Mouse (Mus musculus) liver, embryonic 11.5 days (tissue): ENCODE data around the gene Csrp2. TPM values are rescaled to one million over a fixed set of nuclear protein-coding genes. Genes with fewer than 3 reads are reported as not detected.

Experiments used
- ATAC-seq: fragments of 200-750 bp; cut with Nextera tagmentation; replicated peaks from 2 replicates; pipeline ENCODE4 v1.8.0; 2017; ENCODE audit warnings: moderate number of reproducible peaks, mild to moderate bottlenecking, moderate TSS enrichment, moderate library complexity; ENCODE audit not compliant: low FRiP score
- DNase-seq: peaks from one replicate; pipeline ENCODE4 v3.0.0-alpha.2; 2017; ENCODE audit warnings: low spot score
- H3K27ac ChIP-seq: fragments of 300-500 bp; sonication (generic); 2 replicates; pipeline ENCODE4 v1.5.1; 2014; ENCODE audit warnings: mild to moderate bottlenecking, low read depth, low read length, control low read depth
- H3K27me3 ChIP-seq: fragments of 300-500 bp; sonication (generic); replicated peaks from 2 replicates; pipeline ENCODE4 v1.6.1; 2014; ENCODE audit warnings: low read length, mixed read lengths; ENCODE audit not compliant: control insufficient read depth, insufficient read depth
- H3K36me3 ChIP-seq: fragments of 300-500 bp; sonication (generic); 2 replicates; pipeline ENCODE4 v1.6.1; 2014; ENCODE audit warnings: mild to moderate bottlenecking, low read length, moderate library complexity, mixed read lengths; ENCODE audit not compliant: control insufficient read depth, insufficient read depth
- H3K4me1 ChIP-seq: fragments of 300-500 bp; sonication (generic); replicated peaks from 2 replicates; pipeline ENCODE4 v1.6.1; 2014; ENCODE audit warnings: low read length, mixed read lengths; ENCODE audit not compliant: control insufficient read depth, insufficient read depth
- H3K4me2 ChIP-seq: fragments of 300-500 bp; sonication (generic); 2 replicates; pipeline ENCODE4 v1.6.1; 2014; ENCODE audit warnings: mild to moderate bottlenecking, control low read depth, moderate library complexity
- H3K4me3 ChIP-seq: fragments of 300-500 bp; sonication (generic); 2 replicates; pipeline ENCODE4 v1.5.1; 2014; ENCODE audit warnings: low read depth, low read length, control low read depth
- H3K9ac ChIP-seq: fragments of 300-500 bp; sonication (generic); 2 replicates; pipeline ENCODE4 v1.6.1; 2014; ENCODE audit warnings: low read depth, low read length, control low read depth
- H3K9me3 ChIP-seq: fragments of 300-500 bp; sonication (generic); 2 replicates; pipeline ENCODE4 v1.6.1; 2016; ENCODE audit warnings: low read length, inconsistent platforms, mixed read lengths; ENCODE audit not compliant: control insufficient read depth
- WGBS: fragments of 180-500 bp; shearing (Covaris S2); extraction: QIAGEN DNeasy Blood & Tissue Kit; methylation state at CpG from one replicate; pipeline ENCODE4 v1.1.7; 2014; 5-methylcytosine and 5-hydroxymethylcytosine counted together
- polyA plus RNA-seq: library from polyadenylated mRNA; unstranded; fragments of >200 nt; fragmentation: Nextera tagmentation; extraction: Ambion mirVana; gene quantifications from 2 replicates; pipeline ENCODE4 v1.2.1, GENCODE M21; 2014

Csrp2 gene
- polyA plus RNA-seq, 1 experiment from 2014 or later = 72.4 TPM

DNA sequence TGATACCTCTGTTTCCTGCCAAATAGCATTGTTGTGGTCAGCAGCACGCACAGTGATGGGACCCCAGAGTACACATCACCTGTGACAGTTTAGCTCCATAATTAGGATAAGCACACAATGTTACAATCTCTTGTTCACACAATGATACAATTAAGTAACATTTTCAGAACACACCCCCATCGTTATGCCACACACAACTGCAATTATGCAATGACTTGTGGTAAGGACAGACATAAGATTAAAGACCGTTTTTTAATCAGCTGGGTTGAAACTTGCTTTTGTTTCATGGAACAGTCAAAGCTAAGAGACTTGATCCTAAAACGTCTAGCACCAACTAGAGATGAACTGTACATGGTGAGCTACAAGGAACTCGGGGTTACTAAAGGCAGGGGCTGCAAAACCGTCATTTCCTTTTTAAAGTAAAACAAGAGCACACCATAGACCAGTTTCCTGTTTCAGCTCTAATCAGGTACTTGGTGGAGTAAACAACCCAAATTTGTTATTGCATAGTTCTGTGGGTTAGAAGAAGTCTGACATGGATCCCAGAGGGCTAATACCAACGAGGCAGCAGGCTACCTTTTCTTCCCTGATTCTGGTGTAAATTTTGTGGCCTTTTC lies 28.8 kb upstream of the Csrp2 start:
- H3K27me3 ChIP-seq = no peaks in the 10 kb centered on the region
- no peak overlapping the region for H3K4me2 ChIP-seq
- no peaks in the 10 kb centered on the region for H3K4me1 ChIP-seq
- no peak overlapping the region for H3K4me3 ChIP-seq
- no peak overlapping the region for H3K27ac ChIP-seq
- H3K36me3 ChIP-seq = no peaks in the 10 kb centered on the region
- H3K9me3 ChIP-seq = no peaks in the 10 kb centered on the region
- no peak for DNase-seq
- no peak overlapping the region for H3K9ac ChIP-seq
- 48% methylated on average over 7 of the region's 7 CpGs for WGBS
- no peak for ATAC-seq

DNA sequence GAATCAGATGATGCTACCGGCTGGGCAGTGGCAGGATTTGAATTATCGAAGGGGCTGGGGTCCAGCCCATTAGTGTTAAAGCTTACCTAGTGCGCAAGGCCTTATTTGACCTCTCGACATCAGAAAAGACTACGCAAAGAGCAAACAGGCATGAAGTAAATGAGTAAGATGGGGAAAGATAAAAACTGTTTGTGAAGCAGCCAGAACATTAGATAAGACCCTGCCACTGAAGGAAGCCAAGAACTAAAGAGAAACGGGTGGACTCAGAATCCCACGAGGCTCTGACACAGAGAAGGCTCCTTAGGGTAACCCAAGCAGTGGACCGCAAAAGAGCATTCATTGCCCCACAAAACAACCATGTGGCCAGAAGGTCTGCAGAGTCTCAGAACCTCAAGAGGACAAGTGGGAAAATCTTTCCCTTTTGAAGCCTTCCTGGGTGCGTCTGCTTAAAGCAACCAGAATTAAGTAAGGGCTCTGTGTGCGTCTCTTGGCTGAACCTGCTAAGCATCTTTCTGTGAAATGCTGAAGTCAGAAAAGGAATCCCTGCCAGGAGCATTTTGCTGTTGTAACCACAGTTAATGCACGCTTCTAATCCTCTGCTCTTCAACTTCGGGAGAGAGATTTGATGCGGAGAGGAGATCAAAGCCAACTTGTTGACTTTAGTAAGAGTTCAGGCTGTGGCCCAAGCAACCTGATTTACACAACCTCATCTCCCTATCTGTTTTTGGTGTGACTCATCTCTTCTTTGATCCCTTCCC lies 19.7 kb upstream of the Csrp2 start:
- Histone ChIP-seq H3K9ac (no peak overlapping the region), H3K36me3 (no peaks in the 10 kb centered on the region), H3K4me2 (no peak overlapping the region), H3K4me1 (peaks cover 3% of the 10 kb centered on the region; the same call in 1 of the 2 replicates), H3K27ac (no peak overlapping the region), H3K4me3 (no peak overlapping the region), H3K9me3 (no peaks in the 10 kb centered on the region), H3K27me3 (no peaks in the 10 kb centered on the region)
- ATAC-seq = no peak
- no peak for DNase-seq
- 55% methylated on average over 13 of the region's 13 CpGs for WGBS

DNA sequence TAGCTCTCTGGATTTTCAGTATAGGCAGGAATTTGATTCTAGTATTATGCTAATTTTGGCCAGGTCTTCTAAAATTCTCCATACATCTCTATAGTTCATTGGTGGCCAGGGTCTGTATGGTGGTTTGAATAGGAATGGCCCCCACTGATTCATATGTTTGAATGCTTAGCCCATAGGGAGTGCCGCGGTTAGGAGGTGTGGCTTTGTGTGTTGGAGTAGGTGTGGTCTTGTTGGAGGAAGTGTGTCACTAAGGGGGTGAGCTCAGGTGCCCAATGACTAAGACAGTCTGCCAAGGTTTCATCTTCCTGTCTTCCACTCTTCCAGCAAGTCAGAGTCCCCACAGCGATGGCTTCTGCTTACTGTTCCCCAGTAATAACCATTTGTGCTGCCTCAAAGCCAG lies 15.7 kb upstream of the Csrp2 start:
- Histone ChIP-seq H3K4me3 (no peak overlapping the region), H3K4me2 (no peak overlapping the region), H3K27ac (no peak overlapping the region), H3K27me3 (no peaks in the 10 kb centered on the region), H3K4me1 (peaks cover 3% of the 10 kb centered on the region; the same call in 1 of the 2 replicates), H3K9me3 (no peaks in the 10 kb centered on the region), H3K36me3 (no peaks in the 10 kb centered on the region), H3K9ac (no peak overlapping the region)
- no peak for ATAC-seq
- DNase-seq = no peak
- 92% methylated on average over 3 of the region's 3 CpGs for WGBS

DNA sequence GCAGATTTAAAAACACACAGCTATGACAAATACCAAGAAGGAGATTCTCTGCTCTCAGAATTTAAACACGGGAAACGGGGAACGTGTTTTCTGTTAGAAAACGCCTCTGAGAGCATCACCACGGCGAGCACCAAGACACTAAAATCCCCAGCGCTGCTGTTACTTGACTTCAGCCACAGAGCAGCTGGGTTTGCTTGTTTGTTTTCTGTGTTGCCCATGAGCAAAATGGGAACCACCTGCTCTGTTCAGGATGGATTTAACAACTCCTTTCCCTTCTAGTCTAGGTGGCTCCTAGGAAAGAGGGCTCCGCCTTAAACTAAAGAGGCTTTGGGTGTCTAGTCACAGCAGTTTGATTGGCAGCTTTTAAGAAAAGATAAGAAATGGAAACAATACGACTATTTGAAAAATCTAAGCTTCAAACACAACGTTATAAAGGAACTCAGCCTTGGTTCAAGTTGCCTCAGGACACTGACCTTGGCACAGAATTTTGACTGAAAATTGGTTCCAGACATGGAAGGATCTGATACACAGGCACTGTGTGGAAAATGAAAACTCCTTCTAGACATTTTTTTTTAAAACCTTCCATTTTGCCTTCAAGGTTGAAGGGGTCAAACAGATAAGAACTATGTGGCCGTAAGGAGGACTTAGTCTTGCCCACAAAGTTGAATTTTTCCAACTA lies 2.8 kb upstream of the Csrp2 start:
- H3K27me3 ChIP-seq = no peaks in the 10 kb centered on the region
- no peak overlapping the region for H3K4me2 ChIP-seq
- H3K9me3 ChIP-seq = peaks cover 2% of the 10 kb centered on the region; the same call in 1 of the 2 replicates
- WGBS = 75% methylated on average over 11 of the region's 11 CpGs
- no peak for DNase-seq
- no peak overlapping the region for H3K4me3 ChIP-seq
- no peaks in the 10 kb centered on the region for H3K36me3 ChIP-seq
- H3K4me1 ChIP-seq = peaks cover 4% of the 10 kb centered on the region
- no peak overlapping the region for H3K9ac ChIP-seq
- no peak for ATAC-seq
- H3K27ac ChIP-seq = no peak overlapping the region

DNA sequence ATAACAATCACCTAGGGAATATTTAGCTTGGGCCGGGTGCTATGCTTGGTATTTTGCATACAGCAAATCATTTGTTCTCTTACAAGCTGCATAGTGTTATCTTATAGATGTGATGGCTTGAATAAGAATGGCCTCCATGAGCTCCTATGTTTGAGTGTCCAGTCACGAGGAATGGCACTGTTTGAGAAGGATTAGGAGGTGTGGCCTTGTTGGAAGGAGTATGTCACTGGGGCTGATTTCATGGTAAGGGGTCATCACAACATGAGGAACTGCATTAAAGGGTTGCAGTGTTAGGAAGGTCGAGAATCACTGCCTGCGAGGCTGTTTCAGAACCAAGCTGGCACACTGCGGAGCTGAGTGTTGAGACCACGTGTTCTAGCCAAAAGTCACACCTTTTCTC lies 2.1 kb upstream of the Csrp2 start:
- Histone ChIP-seq H3K27me3 (no peaks in the 10 kb centered on the region), H3K4me1 (peaks cover 9% of the 10 kb centered on the region), H3K9ac (no peak overlapping the region), H3K36me3 (no peaks in the 10 kb centered on the region), H3K27ac (no peak overlapping the region), H3K9me3 (peaks cover 2% of the 10 kb centered on the region; the same call in 1 of the 2 replicates), H3K4me2 (no peak overlapping the region), H3K4me3 (no peak overlapping the region)
- no peak for ATAC-seq
- WGBS = 91% methylated on average over 6 of the region's 6 CpGs
- DNase-seq = no peak

DNA sequence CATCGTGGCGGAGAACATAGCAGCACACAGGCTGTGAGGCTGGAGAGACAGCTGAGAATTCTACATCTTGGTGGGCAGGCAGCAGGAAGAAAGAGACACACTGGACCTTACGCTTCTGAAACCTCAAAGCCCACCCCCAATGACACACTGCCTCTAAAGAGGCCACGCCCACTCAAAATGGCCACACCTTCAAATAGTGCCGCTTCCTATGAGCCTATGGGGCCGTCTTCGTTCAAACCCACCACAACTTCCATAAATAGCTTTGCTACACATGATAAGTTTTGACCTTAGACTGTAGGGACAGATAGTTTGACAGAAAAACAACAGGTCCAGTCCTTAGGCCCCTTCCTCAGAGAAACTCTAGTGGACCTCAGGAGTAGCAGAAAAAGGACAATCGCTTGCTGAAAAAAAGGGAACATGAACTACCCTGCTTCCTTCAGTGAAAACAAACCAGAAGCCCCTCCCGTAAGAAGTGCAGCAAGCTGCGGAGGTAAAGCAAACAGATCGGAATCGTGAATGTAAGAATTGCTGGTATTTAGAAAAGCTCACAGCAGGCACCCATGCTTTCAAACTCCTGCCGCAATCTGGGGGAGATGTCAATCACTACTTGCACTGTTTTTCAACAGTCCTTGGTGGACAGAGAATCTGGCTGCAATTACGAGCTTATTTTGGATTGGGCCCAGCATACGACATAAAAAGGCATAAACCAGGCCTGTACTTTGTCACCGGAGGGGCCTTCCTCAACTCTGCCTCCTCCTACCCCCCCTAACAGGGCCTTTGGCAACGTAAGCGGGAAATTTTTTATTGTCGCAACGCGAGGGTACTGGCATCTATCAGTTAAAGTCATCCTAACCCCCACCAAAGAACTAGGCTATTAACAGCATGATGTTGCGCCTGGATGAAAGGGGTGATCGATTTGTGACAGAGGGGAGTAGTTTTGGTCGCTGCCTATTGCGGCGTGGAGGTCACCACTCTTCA lies 886 bp upstream of the Csrp2 start:
- 19% methylated on average over 26 of the region's 26 CpGs for WGBS

DNA sequence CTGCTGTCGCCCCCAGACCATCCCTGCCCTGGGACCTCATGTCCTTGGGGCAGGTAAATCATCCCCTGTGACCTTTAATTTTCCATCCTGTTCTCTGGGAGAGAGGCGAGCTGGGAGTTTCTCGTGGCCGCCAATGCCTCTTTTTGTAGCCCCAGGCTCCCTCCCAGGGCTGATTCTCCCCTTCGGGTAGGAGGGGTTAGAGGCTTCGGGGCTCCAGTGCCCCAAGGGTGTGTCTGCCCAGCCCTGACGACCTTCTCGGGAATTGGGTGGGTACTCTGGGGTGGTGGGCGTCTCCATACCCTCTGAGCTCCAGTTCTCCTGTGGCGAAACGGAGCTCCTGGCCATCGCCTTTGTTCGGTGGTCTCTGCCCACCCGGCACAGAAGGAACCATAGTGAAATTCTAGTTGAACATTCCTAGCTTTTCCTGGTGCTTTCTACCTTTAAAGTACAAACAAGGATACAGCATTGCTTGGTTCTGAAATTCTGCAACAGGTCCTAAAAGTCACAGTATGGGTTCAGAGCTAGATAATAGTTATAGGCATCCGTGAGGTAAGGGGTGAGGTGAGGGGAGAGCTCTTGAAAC lies 870 bp downstream of the Csrp2 start:
- peaks cover 9% of the 10 kb centered on the region for H3K4me1 ChIP-seq
- peak overlapping the region; percentile 65 for H3K4me3 ChIP-seq
- no peak overlapping the region for H3K27ac ChIP-seq
- DNase-seq (no peak), ATAC-seq (peak; percentile 50)
- H3K36me3 ChIP-seq = no peaks in the 10 kb centered on the region
- peaks cover 2% of the 10 kb centered on the region; the same call in 1 of the 2 replicates for H3K9me3 ChIP-seq
- H3K4me2 ChIP-seq = peak overlapping the region; percentile 98
- H3K27me3 ChIP-seq = no peaks in the 10 kb centered on the region
- peak overlapping the region; percentile 77 for H3K9ac ChIP-seq
- 3% methylated on average over 15 of the region's 15 CpGs for WGBS

More for the DNA sequence above, 886 bp upstream of the Csrp2 start:
- ATAC-seq (0 out of 2 replicates have a peak, but pooled peaks have one; percentile 6), DNase-seq (peak; percentile 60)
- no peaks in the 10 kb centered on the region for H3K27me3 ChIP-seq
- H3K4me2 ChIP-seq = peak overlapping the region; percentile 98
- H3K36me3 ChIP-seq = no peaks in the 10 kb centered on the region
- peak overlapping the region; percentile 83 for H3K27ac ChIP-seq
- peak overlapping the region; percentile 20; the same call in 1 of the 2 replicates for H3K9ac ChIP-seq
- H3K4me1 ChIP-seq = peaks cover 9% of the 10 kb centered on the region
- H3K9me3 ChIP-seq = peaks cover 2% of the 10 kb centered on the region; the same call in 1 of the 2 replicates
- peak overlapping the region; percentile 65 for H3K4me3 ChIP-seq
